Mouse (Mus musculus) embryonic fibroblast, embryonic 13.5 days (primary cell): ENCODE results near the gene Msrb2.

Experiments used
- CTCF ChIP-seq: IDR thresholded peaks from 2 replicates; pipeline ENCODE4 v1.5.1; 2011; ENCODE audit warnings: mild to moderate bottlenecking, control low read depth, low read length, moderate library complexity, borderline replicate concordance; ENCODE audit not compliant: insufficient read depth
- POLR2A ChIP-seq: IDR thresholded peaks from 2 replicates; pipeline ENCODE4 v1.6.1; 2011; ENCODE audit warnings: low read depth, mild to moderate bottlenecking, control low read depth, low read length, moderate library complexity

GRCm38 (mm10) chr2:19385772-19386171 lies 14.5 kb downstream of the Msrb2 start:
- TF ChIP-seq CTCF (no peak), POLR2A (no peak)
